Mouse (Mus musculus): ENCODE results near the gene Hjurp. TPM values are rescaled to one million over a fixed set of nuclear protein-coding genes. Genes with fewer than 3 reads are reported as not detected.

Hjurp gene
- polyA plus RNA-seq, 1 experiment from 2014 or later = 169 TPM

- H3K4me2 ChIP-seq (replicated peaks) = no peak overlapping the region
Measured at GRCm38 (mm10) chr1:88217144-88217543, 60.3 kb downstream of the Hjurp start.

GRCm38 (mm10) chr1:88216551-88216950 is 60.9 kb downstream of the Hjurp start:
- 62% methylated on average over 2 of the region's 2 CpGs for WGBS
- Histone ChIP-seq H3K4me1 (no peaks in the 10 kb centered on the region), H3K4me3 (no peak overlapping the region), H3K36me3 (no peaks in the 10 kb centered on the region), H3K9ac (no peak overlapping the region), H3K27ac (no peak overlapping the region), H3K9me3 (replicated peaks) (peaks cover 58% of the 10 kb centered on the region), H3K27me3 (no peaks in the 10 kb centered on the region), H3K4me2 (replicated peaks) (no peak overlapping the region)
- ATAC-seq (ENCODE audit: low FRiP score) = no peak

More at GRCm38 (mm10) chr1:88217144-88217543, 60.3 kb downstream of the Hjurp start:
- 65% methylated on average over 2 of the region's 2 CpGs for WGBS
- Histone ChIP-seq H3K36me3 (no peaks in the 10 kb centered on the region), H3K27me3 (no peaks in the 10 kb centered on the region), H3K4me1 (no peaks in the 10 kb centered on the region), H3K4me3 (no peak overlapping the region), H3K27ac (no peak overlapping the region), H3K9me3 (replicated peaks) (peaks cover 54% of the 10 kb centered on the region), H3K9ac (no peak overlapping the region)
- no peak for ATAC-seq (ENCODE audit: low FRiP score)

GRCm38 (mm10) chr1:88215466-88216380 is 61.7 kb downstream of the Hjurp start:
- Histone ChIP-seq H3K9me3 (replicated peaks) (peaks cover 61% of the 10 kb centered on the region), H3K9ac (no peak overlapping the region), H3K36me3 (no peaks in the 10 kb centered on the region), H3K4me3 (no peak overlapping the region), H3K27me3 (no peaks in the 10 kb centered on the region), H3K4me2 (replicated peaks) (no peak overlapping the region), H3K4me1 (no peaks in the 10 kb centered on the region), H3K27ac (no peak overlapping the region)
- WGBS = 72% methylated on average over 10 of the region's 10 CpGs
- no peak for ATAC-seq (ENCODE audit: low FRiP score)

- Histone ChIP-seq H3K9ac (no peak overlapping the region), H3K4me3 (no peak overlapping the region), H3K36me3 (no peaks in the 10 kb centered on the region), H3K4me1 (no peaks in the 10 kb centered on the region), H3K4me2 (replicated peaks) (no peak overlapping the region), H3K27ac (no peak overlapping the region), H3K27me3 (no peaks in the 10 kb centered on the region), H3K9me3 (replicated peaks) (peaks cover 61% of the 10 kb centered on the region)
- WGBS = 81% methylated on average over 2 of the region's 2 CpGs
- ATAC-seq (ENCODE audit: low FRiP score) = no peak
Measured at GRCm38 (mm10) chr1:88214462-88214952, 62.9 kb downstream of the Hjurp start.

- Histone ChIP-seq H3K27ac (no peak overlapping the region), H3K9me3 (replicated peaks) (peaks cover 61% of the 10 kb centered on the region), H3K27me3 (no peaks in the 10 kb centered on the region), H3K4me2 (replicated peaks) (no peak overlapping the region), H3K4me1 (no peaks in the 10 kb centered on the region), H3K4me3 (no peak overlapping the region), H3K9ac (no peak overlapping the region), H3K36me3 (no peaks in the 10 kb centered on the region)
- no peak for ATAC-seq (ENCODE audit: low FRiP score)
- 86% methylated on average over 2 of the region's 2 CpGs for WGBS
Measured at GRCm38 (mm10) chr1:88213766-88214461, 63.5 kb downstream of the Hjurp start.

GRCm38 (mm10) chr1:88213061-88213460 is 64.4 kb downstream of the Hjurp start:
- Histone ChIP-seq H3K4me3 (no peak overlapping the region), H3K27ac (no peak overlapping the region), H3K36me3 (no peaks in the 10 kb centered on the region), H3K4me2 (replicated peaks) (no peak overlapping the region), H3K9ac (no peak overlapping the region), H3K9me3 (replicated peaks) (peaks cover 61% of the 10 kb centered on the region), H3K27me3 (no peaks in the 10 kb centered on the region), H3K4me1 (no peaks in the 10 kb centered on the region)
- WGBS = 78% methylated on average over 1 of the region's 1 CpGs
- ATAC-seq (ENCODE audit: low FRiP score) = 0 out of 2 replicates have a peak, but pooled peaks have one; percentile 3

Other genes starting within 250 kb of the Hjurp start
- gene Ugt1a10, start 222.2 kb downstream of the Hjurp start, polyA plus RNA-seq (2016; fragmentation: Nextera tagmentation; extraction: Ambion mirVana) = not detected in 2 replicates
- not detected in 2 replicates for gene Ugt1a9, start 206.8 kb downstream of the Hjurp start, polyA plus RNA-seq (2016; fragmentation: Nextera tagmentation; extraction: Ambion mirVana)
- not detected in 2 replicates for gene Ugt1a8, start 189.8 kb downstream of the Hjurp start, polyA plus RNA-seq (2016; fragmentation: Nextera tagmentation; extraction: Ambion mirVana)
- 0.80 and 1.4 TPM in 2 replicates for gene Ugt1a7c, start 182.6 kb downstream of the Hjurp start, polyA plus RNA-seq (2016; fragmentation: Nextera tagmentation; extraction: Ambion mirVana)
- gene Ugt1a6b, start 174.4 kb downstream of the Hjurp start, polyA plus RNA-seq (2016; fragmentation: Nextera tagmentation; extraction: Ambion mirVana) = 0.47 and 1.0 TPM in 2 replicates
- gene Ugt1a6a, start 142.8 kb downstream of the Hjurp start, polyA plus RNA-seq (2016; fragmentation: Nextera tagmentation; extraction: Ambion mirVana) = 1.0 and 1.9 TPM in 2 replicates
- gene Ugt1a5, start 111.6 kb downstream of the Hjurp start, polyA plus RNA-seq (2016; fragmentation: Nextera tagmentation; extraction: Ambion mirVana) = not detected in 2 replicates
- gene Ugt1a2, start 77.0 kb downstream of the Hjurp start, polyA plus RNA-seq (2016; fragmentation: Nextera tagmentation; extraction: Ambion mirVana) = 0.10 and 0.12 TPM in 2 replicates
- gene Dnajb3, start 71.9 kb downstream of the Hjurp start, polyA plus RNA-seq (2016; fragmentation: Nextera tagmentation; extraction: Ambion mirVana) = 14.1 and 19.0 TPM in 2 replicates
- gene Ugt1a1, start 65.7 kb downstream of the Hjurp start, polyA plus RNA-seq (2016; fragmentation: Nextera tagmentation; extraction: Ambion mirVana) = not detected in 2 replicates
- gene Mroh2a, start 50.6 kb downstream of the Hjurp start, polyA plus RNA-seq (2016; fragmentation: Nextera tagmentation; extraction: Ambion mirVana) = 1.0 and 1.3 TPM in 2 replicates
- gene Trpm8, start within 50 bp of the Hjurp start, polyA plus RNA-seq (2016; fragmentation: Nextera tagmentation; extraction: Ambion mirVana) = not detected in 2 replicates
- not detected in 2 replicates for gene Spp2, start 129.3 kb upstream of the Hjurp start, polyA plus RNA-seq (2016; fragmentation: Nextera tagmentation; extraction: Ambion mirVana)
- gene Glrp1, start 232.4 kb upstream of the Hjurp start, polyA plus RNA-seq (2016; fragmentation: Nextera tagmentation; extraction: Ambion mirVana) = not detected in 2 replicates